Mouse (Mus musculus) heart, embryonic 14.5 days (tissue): ENCODE results near the gene Uck1. TPM values are rescaled to one million over a fixed set of nuclear protein-coding genes. Genes with fewer than 3 reads are reported as not detected.
A peak's percentile ranks its signal among the peaks of the same experiment; 100 is the strongest.

Experiments used
- ATAC-seq: fragments of 200-750 bp; cut with Nextera tagmentation; 2 replicates; pipeline ENCODE4 v1.8.0; 2017; ENCODE audit warnings: low read depth, moderate TSS enrichment; ENCODE audit not compliant: insufficient number of reproducible peaks, insufficient read depth, low FRiP score
- H3K27ac ChIP-seq, 2 experiments: fragments of 200-500 bp in 1 of 2; fragments of 300-500 bp in 1 of 2; sonication (generic) in 1 of 2; replicated peaks in 1 of 2; 2 replicates each; pipeline ENCODE4 v1.5.1; 2012 to 2014; ENCODE audit warnings: low read depth in 2 of 2, low read length in 2 of 2, control low read depth in 1 of 2, mild to moderate bottlenecking in 1 of 2, mixed read lengths in 1 of 2; ENCODE audit not compliant: control insufficient read depth in 1 of 2, insufficient read depth in 1 of 2
- H3K27me3 ChIP-seq: fragments of 300-500 bp; sonication (generic); 2 replicates; pipeline ENCODE4 v1.6.1; 2014; ENCODE audit warnings: mild to moderate bottlenecking, low read length, control low read depth; ENCODE audit not compliant: control insufficient read depth, insufficient read depth
- H3K36me3 ChIP-seq: fragments of 300-500 bp; sonication (generic); 2 replicates; pipeline ENCODE4 v1.6.1; 2014; ENCODE audit warnings: mild to moderate bottlenecking, control low read depth, low read length, mixed read lengths; ENCODE audit not compliant: control insufficient read depth, insufficient read depth
- H3K4me1 ChIP-seq, 2 experiments: fragments of 200-500 bp in 1 of 2; fragments of 300-500 bp in 1 of 2; sonication (generic) in 1 of 2; 2 replicates each; pipeline ENCODE4 v1.6.1; 2012 to 2014; ENCODE audit warnings: low read length in 2 of 2, control low read depth in 1 of 2, mixed read lengths in 1 of 2; ENCODE audit not compliant: control insufficient read depth in 2 of 2, insufficient read depth in 2 of 2
- H3K4me2 ChIP-seq: fragments of 300-500 bp; sonication (generic); 2 replicates; pipeline ENCODE4 v1.6.1; 2014; ENCODE audit warnings: mild to moderate bottlenecking, low read length
- H3K4me3 ChIP-seq, 2 experiments: fragments of 200-500 bp in 1 of 2; fragments of 300-500 bp in 1 of 2; sonication (generic) in 1 of 2; 2 replicates each; pipeline ENCODE4 v1.5.1; 2012 to 2014; ENCODE audit warnings: low read length in 2 of 2, mild to moderate bottlenecking in 2 of 2, control low read depth in 1 of 2, low read depth in 1 of 2, moderate library complexity in 1 of 2; ENCODE audit not compliant: control insufficient read depth in 1 of 2, insufficient read depth in 1 of 2
- H3K9ac ChIP-seq: fragments of 300-500 bp; sonication (generic); 2 replicates; pipeline ENCODE4 v1.6.1; 2014; ENCODE audit warnings: mild to moderate bottlenecking, low read length
- H3K9me3 ChIP-seq: fragments of 300-500 bp; sonication (generic); 2 replicates; pipeline ENCODE4 v1.6.1; 2016; ENCODE audit warnings: low read length, control low read depth; ENCODE audit not compliant: control insufficient read depth
- WGBS: fragments of 180-500 bp; shearing (Covaris S2); extraction: QIAGEN DNeasy Blood & Tissue Kit; methylation state at CpG from one replicate; pipeline ENCODE4 v1.1.7; 2014; 5-methylcytosine and 5-hydroxymethylcytosine counted together
- polyA plus RNA-seq: library from polyadenylated mRNA; unstranded; fragments of >200 nt; fragmentation: Nextera tagmentation; extraction: Ambion mirVana; gene quantifications from 2 replicates; pipeline ENCODE4 v1.2.1, GENCODE M21; 2014

Gene Uck1
- polyA plus RNA-seq, 1 experiment from 2014 or later: 43.4 TPM

- Histone ChIP-seq H3K9ac (no peak overlapping the region), H3K27ac (no peak overlapping the region), H3K27me3 (no peaks in the 10 kb centered on the region), H3K4me2 (no peak overlapping the region), H3K9me3 (no peaks in the 10 kb centered on the region), H3K4me3 (no peak overlapping the region), H3K36me3 (peaks cover 28% of the 10 kb centered on the region), H3K4me1 (peaks cover 0 to 10% of the 10 kb centered on the region in 2 experiments; a peak in 3 of 4 replicates)
- no peak for ATAC-seq
- WGBS: 34% methylated on average over 4 of the region's 4 CpGs
Observed at GRCm38 (mm10) chr2:32260635-32261034, 676 bp upstream of the Uck1 start.

DNA sequence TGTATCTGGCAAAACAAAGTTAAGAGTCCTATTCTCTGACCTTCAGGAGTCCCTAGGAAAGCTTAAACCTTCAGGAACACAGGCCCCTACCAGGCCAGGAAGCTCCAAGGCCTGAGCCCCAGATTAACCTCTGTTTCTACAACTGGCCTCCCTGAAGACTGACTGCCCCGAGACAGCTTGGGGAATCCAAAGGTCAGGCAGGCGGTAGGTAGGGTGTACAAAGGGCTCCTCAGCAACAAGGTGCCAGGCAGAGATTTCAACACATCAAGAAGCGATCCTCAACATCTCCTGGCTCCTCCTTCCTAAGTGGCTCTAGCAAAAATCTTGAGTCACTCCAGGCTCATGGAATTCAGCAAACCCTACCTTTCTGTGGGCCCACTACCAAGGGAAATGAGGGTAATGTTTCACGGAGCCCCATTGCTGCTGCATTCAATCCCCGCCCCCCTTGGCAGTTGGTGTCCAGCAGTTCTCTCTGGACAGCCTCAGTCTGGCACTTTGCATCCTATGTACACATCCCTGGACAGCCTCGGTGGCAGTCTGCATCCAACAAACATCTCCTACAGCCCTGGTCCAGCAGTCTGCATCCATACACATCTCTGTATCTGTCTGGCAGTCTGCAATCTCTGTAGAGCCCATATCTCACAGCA, 949 bp downstream of the Uck1 start:
- ATAC-seq: no peak
- Histone ChIP-seq H3K4me3 (peak overlapping the region; percentile 58 to 75), H3K27me3 (no peaks in the 10 kb centered on the region), H3K27ac (no peak overlapping the region), H3K4me2 (peak overlapping the region; percentile 74), H3K4me1 (peaks cover 0 to 10% of the 10 kb centered on the region in 2 experiments; a peak in 3 of 4 replicates), H3K9me3 (no peaks in the 10 kb centered on the region), H3K36me3 (peaks cover 38% of the 10 kb centered on the region), H3K9ac (peak overlapping the region; percentile 79)
- 44% methylated on average over 6 of the region's 6 CpGs for WGBS

DNA sequence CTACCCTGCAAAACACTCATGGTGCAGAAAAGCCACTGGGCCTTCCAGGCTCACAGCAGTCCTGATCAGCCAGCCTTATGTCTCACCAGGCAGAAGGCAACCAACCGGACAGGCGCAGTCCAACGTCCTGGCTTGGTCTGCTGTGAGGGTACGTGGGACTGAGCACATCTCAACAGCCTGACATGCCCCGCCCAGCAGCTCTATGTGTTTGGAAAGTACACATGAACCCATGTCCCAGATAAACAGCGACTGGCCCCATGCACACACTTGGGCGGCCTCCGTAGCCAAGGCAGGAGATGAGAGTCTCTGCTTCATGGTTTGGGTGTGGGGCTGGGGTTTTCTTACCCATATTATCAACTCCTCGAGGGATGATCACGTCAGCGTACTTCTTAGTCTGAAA, 3.7 kb downstream of the Uck1 start:
- Histone ChIP-seq H3K4me3 (no peak overlapping the region), H3K4me2 (no peak overlapping the region), H3K27ac (no peak overlapping the region), H3K36me3 (peaks cover 65% of the 10 kb centered on the region), H3K27me3 (no peaks in the 10 kb centered on the region), H3K4me1 (peaks cover 0 to 10% of the 10 kb centered on the region in 2 experiments; a peak in 3 of 4 replicates), H3K9ac (no peak overlapping the region), H3K9me3 (no peaks in the 10 kb centered on the region)
- WGBS: 89% methylated on average over 11 of the region's 11 CpGs
- no peak for ATAC-seq

DNA sequence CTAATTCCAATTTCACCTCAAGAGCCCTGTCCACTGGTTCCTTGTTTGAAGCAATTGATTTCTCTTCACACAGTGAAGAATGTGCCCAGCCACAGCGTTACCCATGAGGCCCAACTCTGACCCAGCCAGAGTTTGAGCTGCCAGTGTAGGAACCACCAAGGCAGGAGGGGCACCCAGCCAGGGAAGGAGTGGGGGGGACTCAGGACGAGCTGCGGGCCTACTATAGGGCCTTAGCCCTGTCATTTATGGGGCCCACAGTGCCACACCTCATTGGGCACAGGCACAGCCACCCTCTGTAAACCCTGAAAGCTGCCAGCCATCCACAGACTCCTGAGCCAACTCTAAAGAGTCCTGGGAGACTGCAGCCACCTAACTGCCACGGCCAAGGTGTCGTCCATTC, 5.4 kb downstream of the Uck1 start:
- ATAC-seq: no peak
- WGBS: 81% methylated on average over 5 of the region's 5 CpGs
- peaks cover 77% of the 10 kb centered on the region for H3K36me3 ChIP-seq

GRCm38 (mm10) chr2:32253352-32253751, 6.6 kb downstream of the Uck1 start:
- no peaks in the 10 kb centered on the region for H3K27me3 ChIP-seq
- peaks cover 85% of the 10 kb centered on the region for H3K36me3 ChIP-seq
- H3K9ac ChIP-seq: no peak overlapping the region
- no peaks in the 10 kb centered on the region for H3K9me3 ChIP-seq
- H3K4me1 ChIP-seq: no peaks in the 10 kb centered on the region
- H3K4me3 ChIP-seq: no peak overlapping the region
- no peak overlapping the region for H3K4me2 ChIP-seq
- 74% methylated on average over 1 of the region's 1 CpGs for WGBS
- no peak for ATAC-seq
- no peak overlapping the region for H3K27ac ChIP-seq

More for the DNA sequence above, 5.4 kb downstream of the Uck1 start:
- no peaks in the 10 kb centered on the region for H3K9me3 ChIP-seq
- H3K9ac ChIP-seq: no peak overlapping the region
- H3K4me1 ChIP-seq: peaks cover 0 to 10% of the 10 kb centered on the region in 2 experiments; a peak in 3 of 4 replicates
- H3K4me3 ChIP-seq: no peak overlapping the region
- no peak overlapping the region for H3K4me2 ChIP-seq
- no peaks in the 10 kb centered on the region for H3K27me3 ChIP-seq
- H3K27ac ChIP-seq: no peak overlapping the region

- H3K27me3 ChIP-seq: no peaks in the 10 kb centered on the region
- no peak overlapping the region for H3K4me3 ChIP-seq
- no peaks in the 10 kb centered on the region for H3K4me1 ChIP-seq
- 93% methylated on average over 5 of the region's 5 CpGs for WGBS
- no peak overlapping the region for H3K9ac ChIP-seq
- no peak overlapping the region for H3K4me2 ChIP-seq
- ATAC-seq: no peak
- no peak overlapping the region for H3K27ac ChIP-seq
- H3K36me3 ChIP-seq: peaks cover 85% of the 10 kb centered on the region
- H3K9me3 ChIP-seq: no peaks in the 10 kb centered on the region
Observed at GRCm38 (mm10) chr2:32252658-32253057, 7.3 kb downstream of the Uck1 start.

GRCm38 (mm10) chr2:32251791-32252527, 8.0 kb downstream of the Uck1 start:
- no peak overlapping the region for H3K9ac ChIP-seq
- no peak for ATAC-seq
- H3K27ac ChIP-seq: no peak overlapping the region
- no peaks in the 10 kb centered on the region for H3K9me3 ChIP-seq
- H3K4me2 ChIP-seq: no peak overlapping the region
- peaks cover 83% of the 10 kb centered on the region for H3K36me3 ChIP-seq
- H3K4me1 ChIP-seq: no peaks in the 10 kb centered on the region
- H3K4me3 ChIP-seq: no peak overlapping the region
- no peaks in the 10 kb centered on the region for H3K27me3 ChIP-seq
- 83% methylated on average over 12 of the region's 12 CpGs for WGBS
